Mouse (Mus musculus) brain, embryonic 14.5 days (tissue): ENCODE measurements around the gene Tead1.

Source experiments
- CTCF ChIP-seq: fragments of 200-500 bp; IDR thresholded peaks from 2 replicates; pipeline ENCODE4 v1.5.1; 2012; ENCODE audit warnings: inconsistent platforms, mild to moderate bottlenecking, moderate library complexity, borderline replicate concordance; ENCODE audit not compliant: insufficient read depth, insufficient read length; ENCODE audit errors: extremely low read depth
- POLR2A ChIP-seq: fragments of 200-500 bp; IDR thresholded peaks from 2 replicates; pipeline ENCODE4 v1.6.1; 2012; ENCODE audit warnings: mild to moderate bottlenecking, inconsistent platforms, borderline replicate concordance; ENCODE audit not compliant: poor library complexity, insufficient read depth, insufficient read length, severe bottlenecking; ENCODE audit errors: extremely low read depth

DNA sequence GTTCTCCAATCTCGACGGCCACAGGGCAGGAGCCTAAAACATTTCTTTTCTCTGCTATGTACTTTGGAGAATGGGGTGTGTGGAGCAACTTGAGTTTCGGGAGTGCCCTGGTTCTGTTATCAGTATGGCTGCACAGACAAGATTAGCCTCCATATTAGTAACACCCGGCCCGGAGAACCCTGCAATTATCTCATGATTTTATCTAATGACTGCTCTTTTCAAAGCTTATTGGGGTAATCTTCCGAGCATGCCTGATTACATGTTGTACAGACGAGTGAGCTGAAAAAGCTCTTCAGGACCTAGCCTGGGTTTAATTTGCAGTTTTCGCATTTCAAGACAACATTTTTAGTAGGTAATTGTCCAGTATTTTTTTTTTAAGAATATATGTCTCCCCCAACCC is 122.6 kb downstream of the Tead1 start:
- TF ChIP-seq POLR2A (no peak), CTCF (no peak)
